Mouse (Mus musculus) brain, embryonic 18.5 days (tissue): ENCODE measurements around the gene Fras1.

Experiments used
- DNase-seq: peaks from one replicate; pipeline ENCODE4 v3.0.0-alpha.2; 2012; ENCODE audit warnings: low read depth, low spot score

Gene Fras1

GRCm38 (mm10) chr5:96574586-96574985 is 200.8 kb downstream of the Fras1 start:
- DNase-seq: no peak

GRCm38 (mm10) chr5:96578705-96579104 is 204.9 kb downstream of the Fras1 start:
- DNase-seq: no peak

- no peak for DNase-seq
Observed at GRCm38 (mm10) chr5:96579938-96580337, 206.2 kb downstream of the Fras1 start.

- no peak for DNase-seq
Observed at GRCm38 (mm10) chr5:96584730-96585129, 211.0 kb downstream of the Fras1 start.

GRCm38 (mm10) chr5:96590621-96591020 is 216.9 kb downstream of the Fras1 start:
- no peak for DNase-seq

- DNase-seq: no peak
Observed at GRCm38 (mm10) chr5:96595793-96596192, 222.0 kb downstream of the Fras1 start.

- DNase-seq: no peak
Observed at GRCm38 (mm10) chr5:96603974-96604769, 230.4 kb downstream of the Fras1 start.

GRCm38 (mm10) chr5:96608036-96608435 is 234.3 kb downstream of the Fras1 start:
- no peak for DNase-seq

GRCm38 (mm10) chr5:96608581-96609280 is 235.0 kb downstream of the Fras1 start:
- no peak for DNase-seq

GRCm38 (mm10) chr5:96612077-96612476 is 238.3 kb downstream of the Fras1 start:
- no peak for DNase-seq

GRCm38 (mm10) chr5:96616954-96617646 is 243.3 kb downstream of the Fras1 start:
- no peak for DNase-seq

- DNase-seq: no peak
Observed at GRCm38 (mm10) chr5:96618008-96618407, 244.3 kb downstream of the Fras1 start.

- DNase-seq: no peak
Observed at GRCm38 (mm10) chr5:96620209-96620608, 246.5 kb downstream of the Fras1 start.

- no peak for DNase-seq
Observed at GRCm38 (mm10) chr5:96620618-96621017, 246.9 kb downstream of the Fras1 start.

- DNase-seq: no peak
Observed at GRCm38 (mm10) chr5:96622604-96623352, 249.0 kb downstream of the Fras1 start.

GRCm38 (mm10) chr5:96629851-96630250 is 256.1 kb downstream of the Fras1 start:
- DNase-seq: no peak

GRCm38 (mm10) chr5:96635146-96635862 is 261.5 kb downstream of the Fras1 start:
- no peak for DNase-seq

GRCm38 (mm10) chr5:96635866-96636265 is 262.1 kb downstream of the Fras1 start:
- DNase-seq: no peak

- no peak for DNase-seq
Observed at GRCm38 (mm10) chr5:96639213-96639910, 265.6 kb downstream of the Fras1 start.

GRCm38 (mm10) chr5:96641297-96641696 is 267.5 kb downstream of the Fras1 start:
- no peak for DNase-seq
